Mouse (Mus musculus) cerebellum, adult 2 months (tissue): ENCODE data around the gene Hhipl1.

ENCODE experiments used
- CTCF ChIP-seq: fragments of 200-500 bp; IDR thresholded peaks from 2 replicates; pipeline ENCODE4 v1.5.1; 2011; ENCODE audit warnings: low read depth, mild to moderate bottlenecking, control low read depth, low read length, moderate library complexity, borderline replicate concordance; ENCODE audit not compliant: insufficient read depth
- POLR2A ChIP-seq: fragments of 200-500 bp; IDR thresholded peaks from 2 replicates; pipeline ENCODE4 v1.6.1; 2011; ENCODE audit warnings: low read length, control low read depth, borderline replicate concordance; ENCODE audit not compliant: insufficient read depth

- TF ChIP-seq CTCF (peak; percentile 95), POLR2A (no peak)
Observed at GRCm38 (mm10) chr12:108292957-108293356, 13.1 kb upstream of the Hhipl1 start.
